ENCODE assay signal across 33 mouse cellular contexts in the genomic region with DNA sequence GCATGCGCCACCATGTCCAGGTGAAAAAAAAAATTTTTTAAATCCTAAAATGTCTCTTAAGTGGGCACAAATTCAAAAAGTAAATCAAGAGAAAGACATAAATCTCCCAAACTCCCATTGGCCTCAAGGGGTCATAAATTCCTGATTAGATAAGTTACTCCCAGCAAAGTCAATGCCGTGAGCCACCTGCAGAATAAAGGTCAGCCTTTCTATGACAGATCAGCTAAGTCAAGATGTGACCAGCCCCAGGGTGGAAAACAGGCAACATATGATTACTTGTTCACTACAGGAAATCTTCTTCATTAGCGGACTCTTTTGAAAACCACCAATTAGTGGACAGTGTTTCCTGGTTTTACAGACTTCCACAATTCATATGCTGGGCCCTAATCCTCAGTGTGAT.
"Had no signal": no experiment of that assay in that cellular context is flagged by ENCODE, and none has a peak within 500 bp of the region (broad histone marks: within the 10 kb centered on the region; RNA-seq: fewer than 3 reads in every experiment).

No protein-coding gene starts in this region.

- H3K27ac ChIP-seq: heart, embryonic 10.5 days; heart, embryonic 13.5 days; heart, embryonic 15.5 days; hindbrain, embryonic 10.5 days; hindbrain, embryonic 12.5 days; hindbrain, embryonic 13.5 days; hindbrain, embryonic 14.5 days; hindbrain, embryonic 15.5 days; hindbrain, postnatal 0 days; kidney, embryonic 15.5 days; kidney, postnatal 0 days; layer of hippocampus, adult 2 months; left cerebral cortex, adult 2 months had no signal

- H3K9ac ChIP-seq: heart, embryonic 12.5 days; heart, embryonic 13.5 days; heart, embryonic 15.5 days; hindbrain, embryonic 12.5 days; hindbrain, embryonic 13.5 days; hindbrain, embryonic 14.5 days; hindbrain, embryonic 15.5 days; kidney, embryonic 15.5 days had no signal

- H3K27me3 ChIP-seq: heart, embryonic 12.5 days; heart, embryonic 13.5 days; heart, embryonic 15.5 days; hindbrain, embryonic 12.5 days; hindbrain, embryonic 13.5 days; hindbrain, embryonic 15.5 days; kidney, embryonic 15.5 days had no signal

- H3K4me1 ChIP-seq: heart, embryonic 10.5 days; heart, embryonic 12.5 days; heart, embryonic 15.5 days; hindbrain, embryonic 10.5 days; hindbrain, embryonic 12.5 days; hindbrain, embryonic 13.5 days; hindbrain, embryonic 15.5 days had no signal

- H3K4me3 ChIP-seq: heart, embryonic 10.5 days; heart, embryonic 12.5 days; heart, embryonic 13.5 days; heart, embryonic 15.5 days; hindbrain, embryonic 10.5 days; hindbrain, embryonic 12.5 days; hindbrain, embryonic 13.5 days; hindbrain, embryonic 15.5 days; kidney, embryonic 15.5 days; layer of hippocampus, adult 2 months; left cerebral cortex, adult 2 months had no signal

- H3K36me3 ChIP-seq: heart, embryonic 10.5 days; heart, embryonic 12.5 days; heart, embryonic 13.5 days; heart, embryonic 15.5 days; hindbrain, embryonic 10.5 days; hindbrain, embryonic 12.5 days; hindbrain, embryonic 13.5 days; hindbrain, embryonic 15.5 days; kidney, embryonic 15.5 days had no signal

- H3K4me2 ChIP-seq: heart, embryonic 11.5 days; heart, embryonic 12.5 days; heart, embryonic 13.5 days; heart, embryonic 15.5 days; hindbrain, embryonic 12.5 days; hindbrain, embryonic 13.5 days; hindbrain, embryonic 14.5 days; hindbrain, embryonic 15.5 days; kidney, embryonic 15.5 days had no signal

- ATAC-seq: hindbrain, embryonic 16.5 days; hindbrain, postnatal 0 days; inflammation-experienced regulatory T-cells, adult 6 months had no signal

- H3K9me3 ChIP-seq: heart, embryonic 10.5 days; heart, embryonic 12.5 days; heart, embryonic 13.5 days; heart, embryonic 15.5 days; hindbrain, embryonic 10.5 days; hindbrain, embryonic 12.5 days; hindbrain, embryonic 13.5 days; hindbrain, embryonic 15.5 days; kidney, embryonic 15.5 days had no signal

- DNase-seq: heart, postnatal 10 days; heart, postnatal 14 days; heart, postnatal 36 days; heart, postnatal 4 days; kidney, adult 11 months; kidney, adult 18-20 months; kidney, adult 2 months; kidney, adult 8-10 months; kidney, adult 9 months; kidney, postnatal 10 days; kidney, postnatal 14 days; kidney, postnatal 25 days; kidney, postnatal 36 days; kidney, postnatal 4 days; layer of hippocampus, adult 9-11 months; layer of hippocampus, postnatal 36 days had no signal
